Mouse (Mus musculus) neural tube, embryonic 11.5 days (tissue): ENCODE data around the gene Klhl15. TPM values are rescaled to one million over a fixed set of nuclear protein-coding genes. Genes with fewer than 3 reads are reported as not detected.

Experiments used
- ATAC-seq: fragments of 200-750 bp; cut with Nextera tagmentation; 2 replicates; pipeline ENCODE4 v1.8.0; 2017; ENCODE audit warnings: moderate number of reproducible peaks, mild to moderate bottlenecking, moderate TSS enrichment, moderate library complexity; ENCODE audit not compliant: insufficient read depth, low FRiP score, low TSS enrichment
- DNase-seq: peaks from one replicate; pipeline ENCODE4 v3.0.0-alpha.2; 2015; ENCODE audit warnings: low spot score
- H3K27ac ChIP-seq: fragments of 300-500 bp; sonication (generic); 2 replicates; pipeline ENCODE4 v1.5.1; 2014; ENCODE audit warnings: low read depth, mild to moderate bottlenecking, low read length
- H3K27me3 ChIP-seq: fragments of 300-500 bp; sonication (generic); 2 replicates; pipeline ENCODE4 v1.6.1; 2014; ENCODE audit warnings: mild to moderate bottlenecking, low read length, mixed read lengths; ENCODE audit not compliant: control insufficient read depth, insufficient read depth
- H3K36me3 ChIP-seq: fragments of 300-500 bp; sonication (generic); 2 replicates; pipeline ENCODE4 v1.6.1; 2014; ENCODE audit warnings: mild to moderate bottlenecking, low read length, moderate library complexity, mixed read lengths; ENCODE audit not compliant: control insufficient read depth, insufficient read depth
- H3K4me1 ChIP-seq: fragments of 300-500 bp; sonication (generic); 2 replicates; pipeline ENCODE4 v1.6.1; 2014; ENCODE audit warnings: low read length, mixed read lengths; ENCODE audit not compliant: control insufficient read depth, insufficient read depth
- H3K4me2 ChIP-seq: fragments of 300-500 bp; sonication (generic); 2 replicates; pipeline ENCODE4 v1.6.1; 2014; ENCODE audit warnings: low read depth, mild to moderate bottlenecking, moderate library complexity
- H3K4me3 ChIP-seq: fragments of 300-500 bp; sonication (generic); 2 replicates; pipeline ENCODE4 v1.5.1; 2014; ENCODE audit warnings: low read depth, low read length
- H3K9ac ChIP-seq: fragments of 300-500 bp; sonication (generic); 2 replicates; pipeline ENCODE4 v1.6.1; 2014; ENCODE audit warnings: mild to moderate bottlenecking, low read length
- H3K9me3 ChIP-seq: fragments of 300-500 bp; sonication (generic); 2 replicates; pipeline ENCODE4 v1.6.1; 2016; ENCODE audit warnings: low read length; ENCODE audit not compliant: control insufficient read depth
- WGBS: fragments of 180-500 bp; shearing (Covaris S2); extraction: QIAGEN DNeasy Blood & Tissue Kit; methylation state at CpG from one replicate; pipeline ENCODE4 v1.1.7; 2014; 5-methylcytosine and 5-hydroxymethylcytosine counted together
- microRNA-seq: library from miRNA; unstranded; fragments of <30 nt; microRNA quantifications from one replicate; pipeline ENCODE4, GENCODE M21; 2016
- polyA plus RNA-seq: library from polyadenylated mRNA; unstranded; fragments of >200 nt; fragmentation: Nextera tagmentation; extraction: Ambion mirVana; gene quantifications from 2 replicates; pipeline ENCODE4 v1.2.1, GENCODE M21; 2014

The Klhl15 gene
- polyA plus RNA-seq, 1 experiment from 2014 or later: 11.1 TPM

DNA sequence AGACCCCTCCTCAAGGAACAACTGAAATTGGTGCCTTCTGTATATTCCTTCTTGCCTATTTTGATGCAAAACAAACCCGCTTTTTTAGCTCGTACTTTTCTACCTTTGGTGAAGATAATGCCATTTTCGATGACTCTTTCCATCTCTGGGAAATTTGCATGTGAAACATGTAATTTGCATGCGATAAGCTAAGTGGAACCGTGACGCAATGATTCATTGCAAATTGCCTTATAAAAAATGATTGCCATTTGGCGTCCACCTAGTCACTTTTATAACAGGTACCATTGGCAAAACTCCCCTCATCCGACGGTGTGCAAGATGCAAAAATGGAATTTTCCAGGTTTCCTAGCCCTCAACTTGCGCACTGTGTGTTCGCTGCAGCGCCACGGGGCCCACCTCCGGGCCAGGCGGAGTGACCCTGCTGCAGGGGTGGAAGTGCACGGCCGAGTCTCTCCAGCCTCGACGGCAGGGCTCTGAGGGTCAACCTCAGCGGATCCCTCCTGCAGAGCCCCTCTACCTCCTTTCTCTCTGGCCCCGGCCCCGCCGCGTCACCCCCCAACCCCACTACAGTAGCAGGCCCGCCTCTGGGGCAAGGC, 365 bp upstream of the Klhl15 start:
- WGBS: 18% methylated on average over 24 of the region's 25 CpGs
- Histone ChIP-seq H3K9me3 (no peaks in the 10 kb centered on the region), H3K9ac (peak overlapping the region; percentile 73), H3K27me3 (peaks cover 20% of the 10 kb centered on the region), H3K27ac (peak overlapping the region; percentile 83), H3K4me1 (no peaks in the 10 kb centered on the region), H3K4me3 (peak overlapping the region; percentile 59), H3K36me3 (no peaks in the 10 kb centered on the region), H3K4me2 (peak overlapping the region; percentile 33)
- ATAC-seq (no peak), DNase-seq (no peak)

DNA sequence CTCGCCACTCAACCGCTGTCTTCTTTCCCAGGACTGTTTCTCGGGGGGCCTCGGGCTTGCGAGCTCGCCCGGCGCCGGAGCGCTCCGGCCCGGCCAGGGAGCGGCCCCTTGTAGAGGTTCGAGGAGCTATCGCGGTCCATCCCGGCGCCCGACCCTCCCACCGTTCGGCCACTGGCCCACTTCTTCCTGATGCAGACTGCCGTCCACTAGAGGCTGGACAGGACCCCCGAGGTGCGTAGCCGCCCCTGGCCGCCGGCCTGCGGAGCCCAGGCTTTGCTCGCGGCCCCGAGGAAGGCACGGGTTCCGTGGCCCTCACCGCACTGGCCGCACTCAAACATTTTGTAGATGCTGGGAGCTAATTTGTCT, 774 bp downstream of the Klhl15 start:
- Histone ChIP-seq H3K4me3 (peak overlapping the region; percentile 59), H3K9me3 (no peaks in the 10 kb centered on the region), H3K27ac (peak overlapping the region; percentile 83; the same call in 1 of the 2 replicates), H3K27me3 (peaks cover 20% of the 10 kb centered on the region), H3K9ac (peak overlapping the region; percentile 73), H3K36me3 (no peaks in the 10 kb centered on the region), H3K4me1 (no peaks in the 10 kb centered on the region), H3K4me2 (peak overlapping the region; percentile 33)
- DNase-seq (no peak), ATAC-seq (no peak; the same call in 1 of the 2 replicates)
- 16% methylated on average over 35 of the region's 35 CpGs for WGBS

DNA sequence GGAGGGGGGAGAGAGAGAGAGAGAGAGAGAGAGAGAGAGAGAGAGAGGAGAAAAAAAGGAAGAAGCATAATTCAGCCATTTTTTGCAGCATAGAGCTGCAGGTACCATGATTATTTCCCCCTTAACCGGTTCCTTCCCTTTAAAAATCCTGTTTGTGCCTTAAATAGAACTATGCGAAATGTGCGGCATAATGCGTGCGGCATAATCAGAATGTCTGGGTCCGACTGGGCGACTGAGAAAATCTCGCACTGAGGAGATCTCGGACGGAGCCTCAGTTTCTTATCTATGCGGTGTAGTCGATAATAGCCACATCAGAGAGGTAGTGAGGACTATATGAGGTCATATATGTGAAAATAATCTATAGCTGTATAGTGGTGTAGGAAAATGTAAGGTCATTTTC, 1.2 kb downstream of the Klhl15 start:
- H3K4me1 ChIP-seq: no peaks in the 10 kb centered on the region
- DNase-seq (peak; percentile 12), ATAC-seq (no peak)
- H3K27ac ChIP-seq: no peak overlapping the region
- peak overlapping the region; percentile 59 for H3K4me3 ChIP-seq
- H3K4me2 ChIP-seq: peak overlapping the region; percentile 33
- no peaks in the 10 kb centered on the region for H3K36me3 ChIP-seq
- H3K27me3 ChIP-seq: peaks cover 20% of the 10 kb centered on the region
- H3K9me3 ChIP-seq: no peaks in the 10 kb centered on the region
- 29% methylated on average over 12 of the region's 12 CpGs for WGBS
- peak overlapping the region; percentile 73 for H3K9ac ChIP-seq

DNA sequence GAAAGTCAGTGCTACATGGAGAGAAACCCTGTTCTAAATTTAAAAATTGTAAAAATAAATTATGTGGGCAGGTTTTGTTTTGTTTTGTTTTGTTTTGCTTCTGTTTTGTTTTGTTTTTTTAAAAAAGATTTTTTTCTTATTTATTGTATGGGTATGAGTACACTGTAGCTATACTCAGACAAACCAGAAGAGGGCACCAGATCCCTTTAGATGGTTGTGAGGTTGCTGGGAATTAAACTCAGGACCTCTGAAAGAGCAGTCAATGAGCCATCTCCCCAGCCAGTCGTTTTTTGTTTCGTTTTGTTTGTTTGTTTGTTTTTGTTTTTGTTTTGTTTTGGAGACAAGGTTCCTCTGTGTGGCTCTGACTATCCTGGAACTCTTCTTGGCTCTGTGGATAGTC, 54.5 kb downstream of the Klhl15 start:
- no peak for DNase-seq
- Histone ChIP-seq H3K27me3 (0 out of 2 replicates have a peak, but pooled peaks cover 4% of the 10 kb centered on the region), H3K27ac (no peak overlapping the region), H3K36me3 (no peaks in the 10 kb centered on the region), H3K4me2 (no peak overlapping the region), H3K4me1 (no peaks in the 10 kb centered on the region), H3K9ac (no peak overlapping the region), H3K4me3 (no peak overlapping the region), H3K9me3 (no peaks in the 10 kb centered on the region)
- 10% methylated on average over 2 of the region's 2 CpGs for WGBS
- no peak for ATAC-seq

DNA sequence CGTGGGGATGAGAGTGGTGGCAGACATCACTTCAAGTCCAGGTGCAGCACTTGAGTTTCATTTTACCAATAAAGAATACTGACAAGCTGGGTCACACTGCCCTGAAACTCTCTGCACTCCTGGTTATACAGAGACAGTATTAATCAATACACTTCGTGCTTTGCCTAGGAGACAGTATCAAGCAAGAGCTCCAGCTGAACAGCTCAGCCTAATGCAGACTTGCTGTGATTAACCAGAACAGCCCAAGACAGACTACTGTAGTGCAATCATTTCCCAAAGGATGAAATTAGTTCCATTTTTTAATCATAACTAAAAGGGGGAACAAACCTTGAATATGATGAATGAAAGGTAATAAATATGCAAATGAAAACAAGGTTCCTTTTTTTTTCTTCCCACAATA, 68.5 kb downstream of the Klhl15 start:
- 55% methylated on average over 2 of the region's 2 CpGs for WGBS
- H3K27ac ChIP-seq: no peak overlapping the region
- ATAC-seq (no peak), DNase-seq (no peak)
- H3K4me1 ChIP-seq: no peaks in the 10 kb centered on the region
- H3K9ac ChIP-seq: no peak overlapping the region
- no peak overlapping the region for H3K4me3 ChIP-seq
- H3K27me3 ChIP-seq: peaks cover 12% of the 10 kb centered on the region
- H3K4me2 ChIP-seq: no peak overlapping the region
- H3K36me3 ChIP-seq: no peaks in the 10 kb centered on the region
- no peaks in the 10 kb centered on the region for H3K9me3 ChIP-seq

DNA sequence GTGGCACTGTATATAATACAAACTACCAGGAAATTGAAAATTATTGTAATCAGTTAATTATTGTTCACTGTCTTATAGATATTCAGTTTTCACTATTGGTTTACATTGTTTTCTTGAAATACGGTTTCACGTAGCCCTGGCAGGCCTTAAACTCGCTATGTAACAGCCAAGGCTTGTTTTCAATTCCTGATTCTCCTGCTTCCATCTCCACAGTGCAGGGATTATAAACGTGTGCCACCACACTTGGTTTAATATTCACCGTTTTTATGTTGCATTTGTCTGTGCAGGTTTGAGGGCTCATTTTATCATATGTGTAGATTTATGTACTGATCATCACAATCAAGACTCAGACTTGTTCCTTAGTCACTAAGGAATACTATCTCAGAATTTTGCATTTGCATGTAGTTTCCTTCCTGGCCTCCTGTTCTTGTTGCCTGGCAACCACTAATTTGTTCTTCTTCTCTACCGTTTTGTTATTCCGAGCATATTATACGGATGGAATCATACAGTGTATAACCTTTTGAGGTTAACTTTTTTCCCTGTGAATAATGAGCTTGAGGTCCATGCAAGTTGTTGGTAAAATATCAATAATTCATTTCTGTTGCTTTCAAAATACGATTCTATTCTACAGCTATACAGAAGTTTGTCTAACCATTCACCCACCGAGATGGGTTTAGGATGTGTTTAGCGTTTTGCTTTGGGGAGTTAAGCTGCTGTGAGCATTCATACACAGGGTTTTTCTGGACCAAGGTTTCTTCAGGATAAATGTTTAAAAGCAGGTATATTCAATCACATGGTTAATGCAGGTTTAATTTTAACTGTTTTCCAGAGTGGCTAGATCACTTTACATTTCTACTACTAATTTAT, 86.9 kb downstream of the Klhl15 start:
- Histone ChIP-seq H3K27me3 (0 out of 2 replicates have a peak, but pooled peaks cover 8% of the 10 kb centered on the region), H3K4me2 (no peak overlapping the region), H3K4me1 (no peaks in the 10 kb centered on the region), H3K9me3 (no peaks in the 10 kb centered on the region), H3K27ac (no peak overlapping the region), H3K36me3 (no peaks in the 10 kb centered on the region), H3K4me3 (no peak overlapping the region), H3K9ac (no peak overlapping the region)
- DNase-seq (no peak), ATAC-seq (no peak)
- 77% methylated on average over 11 of the region's 11 CpGs for WGBS

Small RNAs within 50 kb of the gene (microRNA-seq; reads per million reads assigned to microRNA genes)
- not detected for gene Mir7673

Other genes with a start within 250 kb of the Klhl15 start
- gene Zfx, start 110.9 kb upstream of the Klhl15 start, polyA plus RNA-seq: 24.7 and 32.9 TPM in 2 replicates
- 127 and 132 TPM in 2 replicates for gene Eif2s3x, start 21.7 kb upstream of the Klhl15 start, polyA plus RNA-seq
- 0.12 and 0.21 TPM in 2 replicates for gene Fam90a1b, start 132.2 kb downstream of the Klhl15 start, polyA plus RNA-seq
- 114 and 125 TPM in 2 replicates for gene Apoo, start 132.5 kb downstream of the Klhl15 start, polyA plus RNA-seq